Mouse (Mus musculus) thymus, postnatal 25 days (tissue): Measurements from ENCODE around the gene Sh3rf1.
"Not testable (repeated sequence)": the region's sequence is repeated elsewhere in the genome, so short reads cannot be mapped to it uniquely, and the experiment has no call there.

Source experiments
- DNase-seq: peaks from one replicate; pipeline ENCODE4 v3.0.0; 2022

The Sh3rf1 gene

DNA sequence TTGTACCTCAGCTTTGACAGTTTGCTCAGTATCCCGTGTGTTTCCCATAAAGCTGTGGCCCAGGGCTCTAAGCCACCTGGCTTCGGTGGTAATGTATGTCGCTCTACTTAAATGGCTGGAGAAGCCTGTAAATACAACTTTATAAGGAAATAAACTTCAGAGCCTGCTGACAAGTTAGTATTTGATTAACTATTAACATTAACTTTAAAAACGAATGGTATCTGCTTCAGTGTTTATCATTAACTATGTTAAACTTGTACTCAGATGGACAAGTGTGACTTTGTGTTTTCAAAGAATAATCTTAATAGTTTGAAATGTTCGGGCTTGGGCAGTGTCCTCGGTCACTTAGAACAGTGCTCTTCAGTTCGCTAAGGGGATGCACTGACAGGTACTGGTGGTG is 151.5 kb downstream of the Sh3rf1 start:
- DNase-seq = no peak

DNA sequence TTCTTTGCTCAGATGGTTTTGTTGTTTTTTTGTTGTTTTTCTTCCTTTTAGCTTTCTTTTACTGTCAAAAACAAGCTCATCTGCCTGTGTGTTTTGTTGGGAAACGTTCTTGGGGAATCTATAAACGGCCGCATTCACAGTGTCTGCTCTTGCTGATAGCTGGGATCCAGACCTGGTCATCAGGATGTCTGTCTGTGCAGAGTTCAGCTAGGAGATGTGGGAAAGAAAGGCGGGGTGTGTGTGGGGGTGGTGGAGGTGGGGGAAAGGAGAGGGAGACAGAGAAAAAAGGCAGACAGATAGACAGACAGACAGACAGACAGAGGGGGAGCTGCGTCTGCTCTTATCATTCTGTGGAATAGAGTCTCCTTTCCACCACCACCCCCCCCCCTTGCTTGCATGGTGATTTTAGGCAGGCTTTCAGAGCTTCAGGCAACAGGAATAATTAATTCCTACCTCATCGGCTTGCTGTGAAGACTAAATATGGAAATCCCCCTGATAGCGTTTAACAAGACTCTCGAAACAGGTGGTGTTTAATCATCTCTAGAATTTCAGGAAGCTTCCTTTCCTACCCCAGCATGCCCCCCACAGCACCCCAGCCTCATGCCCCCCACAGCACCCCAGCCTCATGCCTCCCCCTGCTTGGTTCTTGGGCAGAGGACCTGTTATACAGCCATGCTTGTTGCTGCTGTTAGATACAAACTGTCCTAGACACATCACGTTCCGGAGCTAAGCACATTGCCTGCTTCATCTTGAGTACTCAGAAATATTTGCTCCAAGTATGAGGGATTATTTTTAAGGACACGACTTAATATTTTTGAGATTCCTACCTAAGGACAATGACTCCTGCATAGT is 155.4 kb downstream of the Sh3rf1 start:
- no peak for DNase-seq

DNA sequence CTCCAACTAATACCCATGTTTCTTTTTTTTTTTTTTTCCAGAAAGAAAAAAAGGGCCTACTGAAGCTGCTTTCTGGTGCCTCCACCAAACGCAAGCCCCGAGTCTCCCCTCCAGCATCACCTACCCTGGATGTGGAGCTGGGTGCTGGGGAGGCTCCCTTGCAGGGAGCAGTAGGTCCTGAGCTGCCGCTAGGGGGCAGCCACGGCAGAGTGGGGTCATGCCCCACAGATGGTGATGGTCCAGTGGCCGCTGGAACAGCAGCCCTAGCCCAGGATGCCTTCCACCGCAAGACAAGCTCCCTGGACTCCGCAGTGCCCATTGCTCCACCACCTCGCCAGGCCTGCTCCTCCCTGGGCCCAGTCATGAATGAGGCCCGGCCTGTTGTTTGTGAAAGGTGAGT is 160.9 kb downstream of the Sh3rf1 start:
- DNase-seq = no peak

DNA sequence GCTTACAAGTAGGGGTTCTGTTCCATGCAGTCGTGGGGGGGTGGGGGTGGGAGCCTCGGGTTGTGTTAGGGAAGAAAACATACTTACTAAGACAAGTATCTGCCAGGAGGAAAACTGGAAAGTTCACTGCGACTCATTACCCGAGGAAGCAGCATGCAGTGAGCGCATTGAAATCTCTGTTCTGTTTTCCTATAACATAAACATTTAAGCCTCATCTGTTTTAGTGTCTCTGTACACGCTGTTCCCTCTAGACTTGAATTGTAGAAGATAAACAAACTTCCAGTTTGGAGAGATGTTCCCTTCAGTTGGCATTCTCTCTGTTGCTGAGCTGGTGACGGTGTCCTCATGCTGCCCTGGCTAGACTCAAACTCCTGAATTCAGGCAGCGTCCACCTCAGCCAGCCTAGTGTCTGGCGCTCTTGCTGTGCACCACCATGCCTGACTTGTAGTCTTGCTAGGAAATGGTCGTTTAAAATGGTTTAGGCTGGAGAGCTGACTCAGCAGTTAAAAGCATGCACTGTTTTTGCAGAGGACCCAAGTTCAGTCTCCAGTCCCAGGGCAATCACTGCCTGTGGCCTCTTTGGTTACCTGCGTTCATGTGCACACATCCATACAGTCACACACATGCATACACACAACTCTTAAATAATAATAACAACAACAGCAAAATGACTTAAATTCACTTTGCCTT is 162.0 kb downstream of the Sh3rf1 start:
- no peak for DNase-seq

DNA sequence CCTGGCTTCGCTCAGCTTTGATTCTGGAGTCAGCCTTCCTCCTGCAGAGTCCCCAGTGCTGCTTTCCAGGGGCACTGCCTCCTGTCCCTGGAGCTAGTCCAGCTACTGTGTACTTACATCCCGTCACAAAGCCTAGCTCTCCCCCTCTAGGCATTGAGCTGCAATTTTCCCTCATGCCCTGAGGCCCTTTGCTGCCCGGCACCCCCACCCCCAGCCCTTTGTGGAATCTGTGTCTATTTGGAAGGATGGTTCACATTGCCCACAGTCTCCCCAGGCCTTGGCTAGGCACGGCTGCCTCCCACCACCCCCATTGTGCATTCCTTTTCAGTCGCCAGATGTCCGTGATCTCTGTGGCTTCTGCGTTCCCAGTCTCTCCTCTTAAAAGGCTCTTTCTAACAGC is 163.0 kb downstream of the Sh3rf1 start:
- DNase-seq = no peak

DNA sequence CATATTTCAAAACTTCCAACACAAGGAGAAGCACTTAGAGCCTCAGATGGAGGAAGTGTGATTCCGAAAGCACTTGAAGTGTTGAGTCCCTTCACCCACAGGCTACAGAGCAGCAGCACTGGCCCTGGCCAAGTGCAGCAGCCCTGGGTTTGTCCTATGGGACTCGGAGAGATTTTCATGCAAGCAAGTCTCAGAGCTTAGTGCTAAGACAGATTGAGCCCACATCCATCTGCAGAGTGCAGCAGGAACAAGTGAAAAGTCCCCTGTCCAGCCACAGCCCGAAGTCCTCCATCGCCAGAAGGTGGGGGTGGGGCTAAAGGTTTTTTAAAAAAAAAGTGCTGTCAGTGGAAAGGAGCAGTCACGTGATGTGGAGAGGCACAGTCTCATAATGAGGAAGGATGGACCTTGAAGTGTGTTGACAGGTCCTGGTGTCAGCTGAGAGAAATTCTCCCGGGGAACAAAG is 163.9 kb downstream of the Sh3rf1 start:
- no peak for DNase-seq

DNA sequence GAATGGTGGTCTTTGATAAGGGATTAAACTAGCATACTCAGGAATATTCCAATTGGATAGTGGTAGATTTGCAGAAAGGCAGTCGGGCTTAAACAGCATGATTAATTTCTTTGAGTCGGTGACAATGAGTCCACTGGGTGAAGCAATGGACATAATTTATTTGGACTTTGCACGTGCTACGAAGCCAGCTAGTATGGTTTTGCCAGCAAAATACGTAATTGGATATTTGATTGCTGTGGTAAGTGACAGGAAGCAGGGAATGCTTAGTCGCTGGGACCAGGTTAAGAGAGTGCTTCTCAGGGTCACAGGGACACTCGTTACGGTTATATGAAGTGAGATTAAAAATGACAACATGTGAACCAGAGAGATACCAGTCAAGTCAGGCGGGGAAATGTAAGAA is 164.7 kb downstream of the Sh3rf1 start:
- no peak for DNase-seq

DNA sequence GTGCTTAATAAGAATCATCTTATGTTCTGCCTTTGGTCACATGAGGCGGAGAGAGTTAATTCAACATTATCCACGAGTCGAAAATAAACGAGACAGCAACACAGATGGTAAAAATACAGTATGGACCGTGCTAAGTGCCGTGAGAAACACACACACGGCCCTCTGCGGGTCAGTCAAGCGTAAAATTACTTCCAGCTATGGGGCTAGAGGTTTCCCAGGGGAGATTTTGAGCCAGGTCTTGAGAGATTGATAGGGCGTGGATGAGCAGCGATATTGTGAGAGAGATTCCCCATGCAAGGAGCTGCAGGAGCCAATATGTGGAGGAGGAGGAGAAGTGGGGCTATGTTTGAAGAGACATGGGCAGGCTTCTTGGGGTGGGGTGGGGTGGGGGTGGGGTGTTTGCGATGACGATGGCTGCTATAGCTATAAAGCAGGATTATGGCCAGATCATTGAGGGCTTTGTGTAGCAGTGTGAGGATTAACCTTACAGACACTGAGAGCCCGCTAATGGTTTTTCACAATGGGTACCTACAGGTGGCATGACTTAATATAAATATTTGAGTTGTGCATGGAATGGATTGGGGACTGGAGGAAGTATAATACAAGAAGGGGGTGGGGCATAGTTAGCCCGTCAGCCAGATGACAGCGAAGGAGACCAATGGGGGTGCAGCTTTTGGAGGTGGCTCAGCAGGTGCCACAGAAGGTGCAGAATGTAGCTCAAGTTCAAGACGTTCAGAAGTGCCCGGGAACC is 166.8 kb downstream of the Sh3rf1 start:
- DNase-seq = no peak

DNA sequence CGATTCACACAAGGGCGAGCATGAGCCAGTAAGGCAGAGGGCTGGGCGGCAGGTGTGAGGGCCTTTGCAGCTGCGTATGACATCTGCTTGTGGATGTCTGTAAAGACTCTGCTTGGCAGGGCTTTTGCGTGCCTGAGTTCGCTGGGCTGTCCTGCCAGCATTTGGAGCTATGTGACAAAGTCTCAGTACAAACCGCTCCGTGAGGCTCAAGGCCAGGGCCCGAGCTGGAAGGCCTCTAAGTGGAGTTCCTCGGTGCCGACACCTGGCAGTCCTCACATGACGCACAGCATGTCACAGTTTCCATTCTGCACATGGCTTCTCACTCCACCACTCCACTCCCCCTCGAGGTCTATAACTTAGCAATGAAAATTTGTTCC is 167.4 kb downstream of the Sh3rf1 start:
- DNase-seq = peak; percentile 3

DNA sequence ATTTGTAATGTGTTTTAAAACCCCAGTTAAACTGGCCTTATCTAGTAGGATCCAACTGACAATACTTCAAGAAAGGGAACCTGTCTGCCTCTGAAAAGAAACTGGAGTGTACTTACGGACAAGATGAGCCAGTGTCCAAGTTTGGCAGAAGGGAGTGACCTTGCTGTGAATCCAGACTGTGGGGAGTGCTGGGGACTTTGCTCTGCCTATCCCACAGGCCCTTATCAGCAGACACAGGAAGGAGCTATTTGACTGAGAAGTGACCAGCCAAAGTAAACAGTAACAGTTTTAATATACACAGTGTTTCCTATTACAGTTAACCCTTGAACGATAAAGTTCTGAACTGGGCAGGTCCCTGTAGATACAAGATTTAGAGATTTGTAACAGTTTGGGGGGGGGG is 173.5 kb downstream of the Sh3rf1 start:
- no peak for DNase-seq

DNA sequence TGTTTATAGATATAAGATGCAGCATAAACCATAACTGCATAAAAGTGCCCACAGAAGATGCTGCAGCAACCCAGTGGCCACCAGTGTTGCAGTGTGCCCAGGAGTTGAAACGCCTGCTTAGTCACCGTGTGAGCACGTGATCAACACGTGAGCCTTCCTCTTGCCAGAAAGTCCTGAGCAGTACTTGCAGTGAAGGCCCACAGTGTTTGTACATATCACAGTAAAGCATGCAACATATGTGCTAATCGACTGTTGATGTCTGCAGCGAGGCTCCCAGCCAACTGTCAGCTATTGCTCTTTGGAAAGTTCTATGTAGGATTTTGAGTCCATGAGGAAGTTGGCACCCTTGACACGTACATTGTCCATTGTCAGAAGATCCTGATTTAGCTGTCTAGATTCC is 174.1 kb downstream of the Sh3rf1 start:
- no peak for DNase-seq

DNA sequence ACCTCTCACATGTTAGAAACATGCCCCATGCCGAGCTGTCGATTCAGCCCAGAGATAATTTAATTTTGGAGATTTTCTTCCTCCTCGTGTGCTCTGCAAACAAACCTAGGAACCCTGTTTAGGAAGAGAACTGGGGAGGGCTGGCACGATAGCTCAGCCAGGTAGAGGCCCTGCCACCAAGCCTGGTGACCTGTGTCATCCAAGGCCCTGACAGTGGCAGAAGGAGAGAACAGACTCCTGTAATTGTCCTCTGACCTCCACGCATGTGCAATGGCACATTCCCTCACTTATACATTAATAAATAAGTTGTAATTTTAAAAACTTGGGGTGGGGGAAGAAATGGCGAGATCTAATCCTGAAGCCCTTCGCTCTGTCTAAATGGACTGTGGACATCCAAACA is 179.2 kb downstream of the Sh3rf1 start:
- DNase-seq = no peak

DNA sequence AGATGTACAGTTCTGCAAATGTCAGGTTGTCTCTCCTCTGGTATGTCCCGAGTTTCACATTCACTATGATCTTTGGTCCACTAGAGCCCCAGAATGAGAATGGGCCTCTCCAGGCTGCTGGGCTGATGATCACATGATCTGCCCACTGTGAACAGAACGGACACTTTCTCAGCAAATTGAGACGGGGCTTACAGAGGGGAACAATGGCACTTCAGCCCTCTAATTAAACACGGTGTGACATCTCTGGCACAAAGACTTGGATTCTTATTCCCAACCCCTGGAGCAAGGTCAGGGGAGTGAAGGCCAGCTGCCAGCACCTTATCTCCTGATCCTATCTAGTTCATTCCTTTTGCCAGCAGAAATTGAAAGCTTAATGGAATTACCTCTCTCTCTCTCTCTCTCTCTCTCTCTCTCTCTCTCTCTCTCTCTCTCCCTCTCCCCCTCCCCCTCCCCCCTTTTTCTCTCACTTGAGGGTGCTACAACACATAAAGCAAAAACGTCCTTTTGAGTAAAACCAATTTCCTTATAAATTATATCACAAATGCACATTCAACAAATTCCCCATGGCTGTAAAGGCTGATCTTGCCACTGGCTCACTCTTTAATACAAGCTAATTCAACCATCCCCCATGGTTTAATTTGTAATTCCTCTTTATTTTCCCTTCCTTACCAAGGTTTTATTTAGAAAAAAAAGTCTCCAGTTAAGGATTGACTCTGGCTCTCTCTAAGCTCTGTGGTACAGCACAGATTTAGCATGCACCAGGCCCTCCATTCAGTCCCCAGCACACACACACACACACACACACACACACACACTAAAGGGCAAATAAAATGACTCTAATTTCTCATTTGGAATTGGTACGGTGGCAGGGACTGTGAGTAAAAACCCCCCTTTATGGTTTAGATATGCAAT is 179.8 kb downstream of the Sh3rf1 start:
- DNase-seq = no peak

DNA sequence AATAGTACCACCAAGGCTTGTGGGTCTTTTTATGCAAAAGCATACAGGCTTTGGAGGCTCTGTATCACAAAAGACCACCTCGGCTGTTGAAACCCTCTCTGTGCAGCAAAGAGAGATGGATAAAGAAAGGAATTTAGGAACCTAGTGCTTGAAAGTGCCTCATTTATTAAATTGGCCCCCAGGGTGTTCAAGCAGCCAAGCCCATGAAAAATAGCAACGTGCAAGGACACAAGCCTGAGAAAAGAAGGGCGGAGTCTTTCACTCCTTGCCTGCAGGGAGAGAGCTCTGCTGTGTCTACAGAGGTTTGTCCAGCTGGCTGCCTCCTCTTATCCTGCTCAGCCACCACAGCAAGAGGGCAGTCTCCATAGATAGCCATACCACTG is 180.5 kb downstream of the Sh3rf1 start:
- DNase-seq = no peak

DNA sequence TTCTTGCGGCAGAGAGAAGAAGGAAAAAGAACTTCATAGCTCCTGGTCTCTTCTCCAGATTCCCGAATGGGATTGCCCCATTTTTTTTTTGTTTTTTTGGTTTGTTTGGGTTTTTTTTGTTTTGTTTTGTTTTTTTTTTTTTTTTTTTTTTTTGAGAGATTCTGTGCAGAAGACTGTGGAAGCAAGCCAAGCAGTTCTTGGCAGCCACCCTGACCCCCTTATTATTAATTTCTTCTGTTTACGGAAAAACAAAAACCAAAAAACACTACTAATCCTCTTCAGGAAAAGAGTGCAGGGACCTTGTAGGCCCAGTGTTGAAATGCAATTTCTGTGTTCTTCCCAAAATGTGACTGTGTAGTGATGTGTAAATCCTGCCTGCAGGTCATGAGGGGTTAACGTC is 185.4 kb downstream of the Sh3rf1 start:
- DNase-seq = no peak

DNA sequence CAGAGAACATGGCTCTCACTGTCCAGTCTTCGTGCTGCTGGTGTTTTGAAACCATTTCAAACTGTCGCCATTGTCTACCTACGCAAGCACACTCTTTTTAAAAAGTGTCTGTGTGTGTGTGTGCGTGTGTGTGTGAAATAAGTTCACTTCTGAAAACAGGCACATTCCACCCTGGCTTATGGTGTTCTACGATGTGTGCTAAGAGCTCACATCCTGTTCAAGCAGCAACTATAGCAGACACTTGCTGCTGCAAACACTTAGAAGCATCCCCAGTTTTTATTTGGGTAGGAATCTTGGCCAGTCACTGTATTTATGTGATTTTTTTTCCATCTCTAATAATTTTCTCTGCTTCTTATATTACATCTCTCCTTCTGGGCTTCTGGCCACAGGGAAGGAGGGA is 186.0 kb downstream of the Sh3rf1 start:
- DNase-seq = not testable (repeated sequence)

DNA sequence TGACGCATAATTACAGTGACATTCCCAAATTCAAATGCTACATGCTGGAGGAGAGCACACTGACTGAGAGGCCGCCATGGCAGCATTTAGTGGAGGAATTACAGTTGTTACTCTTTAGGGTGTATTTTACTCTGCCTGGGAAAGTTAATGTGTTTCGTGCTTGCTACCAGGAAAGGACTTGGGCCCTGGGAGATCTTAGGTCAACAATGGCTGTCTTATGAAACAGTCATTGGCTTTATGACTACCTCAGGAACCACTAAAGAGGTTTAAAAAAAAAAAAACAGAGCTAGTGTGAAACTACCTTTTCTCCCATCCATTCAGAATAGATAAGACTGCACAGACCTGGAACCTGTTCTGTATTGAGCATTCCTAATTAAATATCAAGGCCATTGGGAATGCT is 195.8 kb downstream of the Sh3rf1 start:
- no peak for DNase-seq

DNA sequence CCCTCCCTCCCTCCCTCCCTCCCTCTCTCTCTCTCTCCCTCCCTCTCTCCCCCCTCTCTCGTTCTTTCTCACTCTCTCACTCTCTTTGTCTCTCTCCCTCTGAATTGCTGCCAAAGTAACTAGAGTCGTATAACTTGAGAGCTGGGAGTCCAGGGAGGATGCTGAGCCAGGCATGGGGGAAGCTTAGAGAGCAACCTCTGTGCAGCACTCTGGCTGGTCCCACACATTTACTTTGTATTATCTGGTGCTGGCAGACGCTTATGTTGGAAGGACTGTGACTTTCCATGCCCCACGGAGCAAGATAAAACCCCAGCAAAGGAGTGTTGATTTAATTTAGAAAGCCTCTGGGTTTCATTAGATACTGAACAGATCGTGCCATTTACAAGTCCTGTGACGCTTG is 196.5 kb downstream of the Sh3rf1 start:
- DNase-seq = no peak

DNA sequence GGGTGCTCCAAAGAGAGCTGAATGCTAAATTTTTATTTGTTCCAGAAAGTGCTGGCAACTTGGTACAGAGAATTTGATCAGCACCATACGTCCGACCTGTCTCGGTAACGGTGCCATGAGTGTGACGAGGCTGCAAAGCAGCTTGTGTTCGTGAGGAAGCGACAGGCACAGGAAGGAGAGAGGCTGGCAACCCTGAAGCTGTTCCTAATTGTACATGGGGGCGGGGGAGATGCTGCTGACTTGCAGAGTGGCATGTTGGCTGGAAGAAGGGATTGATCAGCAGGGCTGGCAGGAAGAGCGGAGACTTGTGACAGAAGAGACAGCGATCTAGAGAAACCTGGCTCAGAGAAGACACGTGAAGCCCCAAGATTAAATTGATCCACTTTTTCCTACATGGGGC is 197.9 kb downstream of the Sh3rf1 start:
- no peak for DNase-seq

DNA sequence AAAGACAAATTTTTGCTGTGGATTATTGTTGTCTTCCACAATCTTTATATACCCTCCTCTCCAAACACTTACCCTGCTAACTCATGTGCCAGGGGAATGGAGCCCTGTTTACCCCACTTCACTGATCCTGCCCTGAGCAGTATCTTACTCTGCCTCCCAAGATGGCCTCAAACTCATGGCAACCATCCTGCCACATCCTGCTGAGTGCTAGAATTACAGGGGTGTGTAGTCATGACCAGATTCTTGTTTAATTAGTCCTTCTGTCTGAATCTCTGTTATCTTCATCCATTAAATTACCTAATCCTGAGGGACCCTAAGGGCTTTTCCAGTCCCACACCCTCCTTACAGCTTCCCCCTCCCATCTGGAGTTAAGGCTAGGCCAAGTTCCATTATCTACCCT is 201.5 kb downstream of the Sh3rf1 start:
- DNase-seq = no peak

DNA sequence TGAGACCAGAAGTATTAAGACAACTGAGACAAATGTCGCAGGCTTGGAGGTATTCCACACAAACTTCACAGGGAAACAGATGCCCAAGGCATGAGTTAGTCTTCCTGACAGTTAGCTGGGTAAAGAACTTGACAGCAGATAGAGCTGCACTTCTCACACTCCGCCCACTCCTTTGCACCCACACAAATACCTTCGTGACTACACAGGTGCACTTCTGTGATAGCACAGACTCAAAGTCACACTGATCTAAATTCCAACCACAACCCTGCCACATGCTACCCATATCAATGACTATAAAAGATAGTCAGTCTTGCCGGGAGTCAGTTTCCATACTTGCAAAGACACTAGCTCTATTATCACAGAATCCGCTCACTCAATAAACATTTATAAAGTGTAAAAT is 202.4 kb downstream of the Sh3rf1 start:
- peak; percentile 26 for DNase-seq

DNA sequence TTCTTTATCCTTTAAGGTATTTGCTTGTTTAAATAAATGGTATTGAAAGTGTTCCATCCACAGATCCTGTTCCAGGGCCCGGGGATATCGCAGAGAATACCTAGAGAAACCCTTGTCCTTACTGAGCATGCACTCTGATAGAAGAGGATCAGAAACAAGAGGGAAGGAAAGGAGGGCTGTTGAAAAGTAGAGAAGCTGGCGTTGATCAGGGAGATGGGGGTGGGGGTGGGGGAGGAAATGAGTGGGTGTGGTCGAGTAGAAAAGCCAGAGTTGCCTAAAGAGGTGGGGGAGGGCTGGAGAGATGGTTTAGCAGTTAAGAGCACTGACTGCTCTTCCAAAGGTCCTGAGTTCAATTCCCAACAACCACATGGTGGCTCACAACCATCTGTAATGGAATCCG is 203.0 kb downstream of the Sh3rf1 start:
- no peak for DNase-seq
